Mouse (Mus musculus): ENCODE results near the gene 4930578C19Rik.

GRCm38 (mm10) chrX:18418977-18419376 is 42.2 kb downstream of the 4930578C19Rik start:
- TF ChIP-seq CTCF (IDR thresholded peaks at IDR 0.05; ENCODE audit: control insufficient read depth, insufficient read depth, insufficient read length) (no peak), FOSL1 (IDR thresholded peaks at IDR 0.05; ENCODE audit: insufficient read depth, low read length, poor library complexity, severe bottlenecking) (no peak), MAX (IDR thresholded peaks at IDR 0.05) (no peak), MYOD1 (IDR thresholded peaks at IDR 0.05; ENCODE audit: control insufficient read depth, insufficient read length, low read depth) (no peak)
